Mouse (Mus musculus): ENCODE results near the gene Gpr153.

GRCm38 (mm10) chr4:152264867-152265568, 9.0 kb upstream of the Gpr153 start:
- TF ChIP-seq CTCF (IDR thresholded peaks at IDR 0.05; ENCODE audit: control insufficient read depth, insufficient read depth, low read length) (peak; percentile 34; the same call in 1 of the 2 replicates), POLR2A (IDR thresholded peaks at IDR 0.05; ENCODE audit: borderline replicate concordance, control insufficient read depth, low read depth, low read length) (no peak)
